Mouse (Mus musculus) bone marrow, adult 2 months (tissue): ENCODE results near the gene Gpc4. TPM values are rescaled to one million over a fixed set of nuclear protein-coding genes. Genes with fewer than 3 reads are reported as not detected.
A peak's percentile ranks its signal among the peaks of the same experiment; 100 is the strongest.

ENCODE experiments used
- H3K27ac ChIP-seq: fragments of 200-500 bp; 2 replicates; pipeline ENCODE4 v1.5.1; 2012; ENCODE audit warnings: low read depth, mild to moderate bottlenecking, control low read depth, inconsistent platforms, low read length; ENCODE audit not compliant: control insufficient read depth, poor library complexity, insufficient read depth
- H3K4me1 ChIP-seq: fragments of 200-500 bp; 2 replicates; pipeline ENCODE4 v1.6.1; 2011; ENCODE audit warnings: low read length; ENCODE audit not compliant: control insufficient read depth, insufficient read depth
- H3K4me3 ChIP-seq: fragments of 200-500 bp; replicated peaks from 2 replicates; pipeline ENCODE3; 2011; ENCODE audit warnings: mild to moderate bottlenecking, low read depth, low read length, control low read depth; ENCODE audit not compliant: control insufficient read depth
- CTCF ChIP-seq: fragments of 200-500 bp; IDR thresholded peaks from 2 replicates; pipeline ENCODE4 v1.5.1; 2011; ENCODE audit warnings: low read length, control low read depth; ENCODE audit not compliant: control insufficient read depth, insufficient read depth
- POLR2A ChIP-seq: fragments of 200-500 bp; IDR thresholded peaks from 2 replicates; pipeline ENCODE4 v1.6.1; 2011; ENCODE audit warnings: low read depth, mild to moderate bottlenecking, control low read depth, low read length, borderline replicate concordance; ENCODE audit not compliant: control insufficient read depth
- WGBS: fragments of 180-500 bp; shearing (Covaris S2); methylation state at CpG from one replicate; pipeline ENCODE4 v1.1.7; 2018; 5-methylcytosine and 5-hydroxymethylcytosine counted together
- polyA plus RNA-seq: library from polyadenylated mRNA; stranded (reverse); fragments of >200 nt; gene quantifications from 2 replicates; pipeline ENCODE4 v1.2.4, GENCODE M21; 2011; ENCODE audit warnings: low replicate concordance; ENCODE audit not compliant: missing spikeins, insufficient read depth, insufficient read length

The Gpc4 gene
- polyA plus RNA-seq, 1 experiment: 4.3 TPM

DNA sequence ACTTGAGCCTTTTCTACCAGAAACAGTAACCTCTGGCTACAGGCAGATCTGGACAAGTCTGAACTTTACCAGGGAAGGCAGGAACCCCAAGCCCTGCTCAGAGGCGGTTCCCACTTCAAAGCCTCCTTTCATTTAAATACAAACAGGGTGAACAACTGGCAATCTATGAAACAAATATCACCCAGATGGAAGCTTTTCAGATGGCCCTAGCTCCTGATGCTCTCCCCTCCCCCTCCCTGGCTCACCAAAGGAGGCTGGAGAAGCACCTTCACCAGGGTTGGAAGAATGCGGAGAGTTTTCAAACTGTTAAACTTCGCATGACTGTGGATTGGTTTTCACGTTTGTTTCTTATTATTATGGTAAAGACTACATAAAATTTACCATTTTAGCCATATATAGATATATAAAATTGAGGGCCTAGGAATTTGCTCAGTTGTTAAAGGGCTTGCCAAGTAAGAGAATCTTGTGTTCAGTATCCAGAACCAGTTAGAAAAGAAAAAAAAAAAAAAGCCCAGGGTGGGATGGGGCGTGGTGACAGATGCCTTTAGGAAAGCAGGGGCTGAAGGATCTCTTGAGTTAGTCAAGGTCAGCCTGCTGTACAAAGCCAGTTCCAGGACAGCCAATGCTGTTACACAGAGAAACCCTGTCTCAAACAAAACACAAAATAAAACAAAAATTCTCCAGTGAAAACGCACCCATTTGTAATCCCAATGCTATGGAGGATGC is 2.6 kb upstream of the Gpc4 start:
- Histone ChIP-seq H3K4me1 (no peaks in the 10 kb centered on the region), H3K4me3 (no peak overlapping the region), H3K27ac (no peak overlapping the region)
- TF ChIP-seq POLR2A (no peak), CTCF (no peak)
- WGBS: 67% methylated on average over 6 of the region's 6 CpGs

DNA sequence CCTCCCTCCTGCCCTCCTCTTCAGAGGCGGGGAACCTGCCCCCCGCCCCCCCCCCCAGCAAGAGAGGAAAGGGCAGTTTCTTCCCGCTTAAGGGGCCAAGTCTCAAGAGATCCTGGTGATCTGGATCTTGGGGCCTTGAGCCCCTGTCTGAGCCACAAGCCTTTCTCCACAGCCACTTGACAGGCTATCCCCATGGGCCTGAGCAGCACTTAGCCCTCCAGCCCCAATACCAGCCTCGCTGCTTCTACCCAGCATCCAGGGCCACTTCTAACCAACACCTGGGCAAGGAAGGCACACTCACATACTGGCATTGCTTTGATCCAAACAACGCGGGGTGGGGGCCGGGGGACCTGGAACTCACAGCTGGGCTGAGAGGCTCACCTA is 495 bp upstream of the Gpc4 start:
- 40% methylated on average over 5 of the region's 7 CpGs for WGBS
- Histone ChIP-seq H3K4me3 (no peak overlapping the region), H3K27ac (no peak overlapping the region), H3K4me1 (no peaks in the 10 kb centered on the region)
- no peak for TF ChIP-seq CTCF
- TF ChIP-seq POLR2A: no peak

DNA sequence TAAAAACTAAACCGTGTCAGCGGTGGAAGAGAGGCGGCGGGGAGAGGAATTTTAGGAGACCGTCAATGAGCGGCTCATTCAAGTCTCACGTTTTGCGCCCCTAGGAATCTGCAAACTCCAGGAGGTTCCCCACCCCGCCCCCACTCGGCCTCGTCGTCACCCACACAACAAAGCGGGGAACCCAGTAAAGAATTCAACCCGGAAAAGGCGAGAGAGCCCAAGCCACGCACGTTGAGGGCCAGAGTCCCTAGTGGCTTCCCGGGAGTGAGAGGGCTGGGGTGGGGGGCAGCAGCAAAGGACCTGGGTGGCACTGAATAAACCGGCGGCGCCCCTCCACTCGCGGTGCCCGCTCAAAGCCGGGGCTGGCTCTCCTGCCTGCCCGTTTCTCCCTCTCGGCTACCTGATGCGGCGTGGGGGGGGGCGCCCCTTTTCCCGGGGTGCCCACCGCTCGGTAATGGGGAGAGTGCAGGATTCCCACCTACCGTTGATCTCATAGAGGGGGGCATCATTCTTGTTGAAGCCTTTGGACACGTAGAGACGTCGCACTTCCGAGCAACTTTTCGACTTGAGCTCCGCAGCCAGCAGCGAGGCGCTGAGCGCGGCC is 816 bp downstream of the Gpc4 start:
- H3K27ac ChIP-seq: no peak overlapping the region
- H3K4me1 ChIP-seq: no peaks in the 10 kb centered on the region
- H3K4me3 ChIP-seq: peak overlapping the region; percentile 61
- 12% methylated on average over 39 of the region's 44 CpGs for WGBS
- TF ChIP-seq POLR2A (no peak), CTCF (no peak)

DNA sequence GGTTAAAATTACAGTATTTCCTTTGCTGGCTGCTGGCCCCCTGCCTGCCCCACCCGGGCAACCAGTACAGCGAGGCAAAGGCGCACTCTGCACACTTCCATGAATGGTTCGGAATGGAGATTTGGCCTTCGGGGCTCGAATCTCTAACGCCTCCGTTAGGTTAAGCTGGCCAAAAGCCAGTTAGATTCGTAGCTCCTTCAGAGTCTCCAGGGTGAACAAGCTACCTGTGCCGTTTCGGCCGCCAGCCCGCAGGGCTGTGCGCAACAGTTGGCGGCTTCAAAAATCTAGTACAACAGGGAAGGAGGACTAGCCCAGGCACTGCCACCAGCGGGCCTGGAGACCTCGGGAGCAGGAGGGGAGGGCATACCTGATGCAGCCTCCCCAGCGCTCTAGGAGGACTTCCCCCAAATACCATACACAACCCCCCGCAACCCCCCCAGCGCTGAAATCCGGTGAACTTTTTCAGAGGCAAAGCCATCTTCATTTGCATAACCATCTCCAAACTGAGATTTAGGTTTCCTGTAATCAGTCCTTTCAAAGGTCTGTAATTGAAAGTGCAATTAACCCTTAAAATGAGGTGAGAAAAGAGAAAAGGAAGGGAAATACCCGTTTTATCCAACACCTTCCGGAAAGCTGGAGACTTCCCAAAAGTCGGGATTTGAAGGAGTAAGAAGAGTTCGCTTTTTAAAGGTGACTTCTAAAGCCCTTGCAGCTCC is 1.5 kb downstream of the Gpc4 start:
- no peaks in the 10 kb centered on the region for H3K4me1 ChIP-seq
- H3K27ac ChIP-seq: no peak overlapping the region
- WGBS: 8% methylated on average over 25 of the region's 25 CpGs
- TF ChIP-seq CTCF (no peak), POLR2A (no peak)
- H3K4me3 ChIP-seq: peak overlapping the region; percentile 6

DNA sequence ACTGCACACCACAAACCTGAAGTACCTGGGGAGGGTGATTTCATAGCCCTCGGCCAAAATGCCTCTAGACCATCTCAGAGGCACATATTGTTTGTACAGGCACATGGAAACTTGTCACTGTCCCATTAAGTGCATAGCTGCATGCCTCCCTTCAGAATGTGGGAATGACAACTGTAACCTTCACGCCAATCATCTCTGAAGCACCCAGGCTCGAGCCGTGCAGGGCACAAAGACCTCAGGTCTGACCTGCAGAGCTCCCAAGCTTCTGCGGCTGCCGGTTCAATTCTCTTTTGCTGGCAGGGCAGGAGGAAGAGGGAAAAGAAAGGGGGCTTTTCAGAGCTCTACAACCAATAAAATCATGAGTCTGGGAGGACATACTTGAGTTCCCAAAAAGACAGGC is 2.3 kb downstream of the Gpc4 start:
- WGBS: 46% methylated on average over 6 of the region's 6 CpGs
- Histone ChIP-seq H3K27ac (no peak overlapping the region), H3K4me3 (no peak overlapping the region), H3K4me1 (no peaks in the 10 kb centered on the region)
- TF ChIP-seq POLR2A (no peak), CTCF (no peak)

DNA sequence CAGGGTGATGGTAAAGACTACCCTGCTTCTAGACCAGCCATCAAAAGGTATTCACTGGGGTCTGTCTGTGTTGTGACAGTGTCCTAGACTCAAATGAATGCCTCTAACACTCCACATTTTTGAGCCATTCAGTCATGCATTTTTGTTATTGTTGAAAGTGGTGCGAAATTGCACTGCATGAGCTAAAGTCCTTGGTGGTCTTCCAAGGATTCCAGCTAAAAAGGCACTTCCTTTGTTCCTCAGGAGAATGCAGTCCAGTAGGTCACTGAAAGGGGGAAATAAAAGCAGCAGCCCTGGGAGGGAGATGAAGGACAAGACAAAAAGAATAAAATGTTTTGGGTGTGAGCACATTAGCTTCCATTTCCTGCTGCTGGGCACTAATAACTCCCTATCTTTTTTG is 2.8 kb downstream of the Gpc4 start:
- no peak overlapping the region for H3K27ac ChIP-seq
- H3K4me3 ChIP-seq: no peak overlapping the region
- 74% methylated on average over 1 of the region's 1 CpGs for WGBS
- TF ChIP-seq POLR2A (no peak), CTCF (no peak)
- H3K4me1 ChIP-seq: no peaks in the 10 kb centered on the region

DNA sequence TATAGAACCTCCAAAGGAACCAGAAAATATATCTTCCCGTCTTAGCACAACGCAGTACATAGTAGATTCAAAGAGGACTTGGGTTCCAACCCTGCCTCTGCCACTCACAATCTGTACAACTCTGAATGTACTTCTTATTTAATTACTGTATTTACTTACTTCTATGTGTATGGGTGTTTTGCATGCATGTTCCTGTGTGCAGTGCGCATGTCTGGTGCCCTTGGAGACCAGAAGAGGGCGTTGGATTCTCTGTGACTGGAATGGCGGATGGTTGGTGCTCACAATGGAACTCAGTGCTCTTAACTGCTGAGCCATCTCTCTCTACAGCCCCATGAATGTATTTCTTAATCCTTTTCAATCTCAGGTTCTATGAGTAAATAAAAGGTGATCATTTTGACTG is 5.4 kb downstream of the Gpc4 start:
- no peak overlapping the region for H3K4me3 ChIP-seq
- H3K27ac ChIP-seq: no peak overlapping the region
- H3K4me1 ChIP-seq: no peaks in the 10 kb centered on the region
- WGBS: 82% methylated on average over 5 of the region's 5 CpGs
- no peak for TF ChIP-seq CTCF
- no peak for TF ChIP-seq POLR2A

DNA sequence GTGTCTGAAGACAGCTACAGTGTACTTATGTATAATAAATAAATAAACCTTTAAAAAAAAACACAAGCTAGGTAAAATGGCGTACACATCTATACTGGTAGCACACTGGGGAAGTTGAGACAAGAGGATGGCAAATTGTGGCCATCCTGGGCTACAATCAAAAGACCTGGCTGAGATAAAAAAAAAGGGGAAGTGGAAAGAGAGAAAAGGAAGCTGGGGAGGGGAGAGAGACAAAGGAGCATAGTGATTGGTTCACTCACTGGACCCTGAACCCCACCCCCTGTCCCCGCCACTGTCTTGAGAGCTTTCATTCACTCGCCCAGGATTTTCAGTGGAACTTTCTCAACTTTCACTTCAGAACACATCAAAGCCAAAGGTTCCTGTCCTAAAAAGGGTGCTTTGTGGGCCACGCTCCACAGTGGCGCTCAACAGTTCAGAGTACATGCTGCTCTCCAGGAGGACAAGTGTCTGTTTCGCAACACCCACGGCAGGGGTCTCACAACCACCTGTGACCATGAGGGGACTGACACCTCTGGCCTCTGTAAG is 9.6 kb downstream of the Gpc4 start:
- Histone ChIP-seq H3K4me3 (no peak overlapping the region), H3K27ac (no peak overlapping the region), H3K4me1 (no peaks in the 10 kb centered on the region)
- 70% methylated on average over 7 of the region's 7 CpGs for WGBS
- TF ChIP-seq CTCF: no peak

DNA sequence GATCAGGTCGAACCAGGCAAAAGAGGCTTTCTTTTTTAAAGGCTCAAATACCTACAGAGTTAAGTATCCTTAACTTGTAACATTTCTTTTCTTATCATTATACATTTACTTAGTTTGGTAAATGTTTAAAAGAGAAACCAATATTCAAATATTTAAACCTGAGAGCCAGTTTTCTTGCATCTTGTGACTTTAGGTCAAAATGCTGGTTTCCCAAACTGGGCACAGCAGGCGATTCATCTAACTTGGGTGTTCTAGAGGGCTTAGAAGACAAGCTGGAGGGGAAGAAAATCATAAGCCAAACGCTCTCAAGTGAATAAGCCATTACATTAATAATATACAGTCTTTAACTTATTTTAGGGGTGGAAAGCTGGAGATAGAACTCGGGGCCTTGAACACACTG is 10.2 kb downstream of the Gpc4 start:
- Histone ChIP-seq H3K4me3 (no peak overlapping the region), H3K27ac (no peak overlapping the region), H3K4me1 (no peaks in the 10 kb centered on the region)
- 82% methylated on average over 4 of the region's 4 CpGs for WGBS
- no peak for TF ChIP-seq POLR2A
- TF ChIP-seq CTCF: no peak
